ENCODE assay signal across 7 mouse cellular contexts in genomic region chr4:53186573-53186972, GRCm38 (mm10). TPM values are rescaled to one million over a fixed set of nuclear protein-coding genes. Genes with fewer than 3 reads are reported as not detected.
DNase-seq lines count a peak whose midpoint lies in the region; ATAC-seq lines count a peak whose summit lies in the region.

No protein-coding gene starts in this region.

- no peaks in the 10 kb centered on the region for H3K9me3 ChIP-seq in embryonic facial prominence, embryonic 15.5 days (replicated peaks)
- H3K9me3 ChIP-seq in hindbrain, embryonic 15.5 days = no peaks in the 10 kb centered on the region
- no peaks in the 10 kb centered on the region for H3K9me3 ChIP-seq in stomach, embryonic 15.5 days

- no peaks in the 10 kb centered on the region for H3K36me3 ChIP-seq in embryonic facial prominence, embryonic 15.5 days
- H3K36me3 ChIP-seq in hindbrain, embryonic 15.5 days = no peaks in the 10 kb centered on the region
- no peaks in the 10 kb centered on the region for H3K36me3 ChIP-seq in stomach, embryonic 15.5 days

- H3K4me2 ChIP-seq in embryonic facial prominence, embryonic 15.5 days (replicated peaks) = no peak overlapping the region
- no peak overlapping the region for H3K4me2 ChIP-seq in hindbrain, embryonic 15.5 days
- H3K4me2 ChIP-seq in stomach, embryonic 15.5 days = no peak overlapping the region

- WGBS in embryonic facial prominence, embryonic 15.5 days = 56% methylated on average over 4 of the region's 4 CpGs
- WGBS in hindbrain, embryonic 15.5 days = 55% methylated on average over 4 of the region's 4 CpGs
- 54% methylated on average over 4 of the region's 4 CpGs for WGBS in stomach, embryonic 15.5 days

- H3K4me3 ChIP-seq in embryonic facial prominence, embryonic 15.5 days (replicated peaks) = no peak overlapping the region
- no peak overlapping the region for H3K4me3 ChIP-seq in hindbrain, embryonic 15.5 days
- H3K4me3 ChIP-seq in stomach, embryonic 15.5 days (replicated peaks) = no peak overlapping the region

- no peaks in the 10 kb centered on the region for H3K27me3 ChIP-seq in embryonic facial prominence, embryonic 15.5 days
- H3K27me3 ChIP-seq in hindbrain, embryonic 15.5 days = no peaks in the 10 kb centered on the region
- H3K27me3 ChIP-seq in stomach, embryonic 15.5 days (replicated peaks) = no peaks in the 10 kb centered on the region

- H3K27ac ChIP-seq in embryonic facial prominence, embryonic 15.5 days (replicated peaks) = peak overlapping the region; percentile 72
- H3K27ac ChIP-seq in hindbrain, embryonic 15.5 days (replicated peaks) = peak overlapping the region; percentile 64
- H3K27ac ChIP-seq in stomach, embryonic 15.5 days = peak overlapping the region; percentile 58; the same call in 1 of the 2 replicates

- H3K4me1 ChIP-seq in embryonic facial prominence, embryonic 15.5 days = 0 out of 2 replicates have a peak, but pooled peaks cover 4% of the 10 kb centered on the region
- H3K4me1 ChIP-seq in hindbrain, embryonic 15.5 days (replicated peaks) = 0 out of 2 replicates have a peak, but pooled peaks cover 7% of the 10 kb centered on the region
- H3K4me1 ChIP-seq in stomach, embryonic 15.5 days = no peaks in the 10 kb centered on the region

- peak; percentile 4 to 13 for DNase-seq in left cerebral cortex, postnatal 25 days (ENCODE audit: low spot score in 2 of 2)
- DNase-seq in left cerebral cortex, adult 8-10 months (ENCODE audit: low spot score in 2 of 2) = no peak
- DNase-seq in layer of hippocampus, postnatal 25 days (ENCODE audit: extremely low spot score in 1 of 2, low spot score in 1 of 2) = no peak
- no peak for DNase-seq in cerebellum, postnatal 25 days

- no peak overlapping the region for H3K9ac ChIP-seq in embryonic facial prominence, embryonic 15.5 days
- H3K9ac ChIP-seq in hindbrain, embryonic 15.5 days = no peak overlapping the region
- no peak overlapping the region for H3K9ac ChIP-seq in stomach, embryonic 15.5 days

- intact Hi-C loops in left cerebral cortex, postnatal 25 days (cut with DNase I) = no loop called here

- ATAC-seq in embryonic facial prominence, embryonic 15.5 days (ENCODE audit: insufficient number of reproducible peaks, low FRiP score, low TSS enrichment, low read depth) = no peak
- no peak for ATAC-seq in hindbrain, embryonic 15.5 days (ENCODE audit: low FRiP score, low read depth)
- ATAC-seq in stomach, embryonic 15.5 days (ENCODE audit: insufficient read depth, low FRiP score, low read depth) = no peak

RNA-seq across cellular contexts. Expression of gene Abca1, which starts 26.9 kb away (rescaled TPM):
- total RNA-seq in left cerebral cortex, postnatal 25 days (2021) = 10 to 100 TPM; 15.2 to 17.4 TPM
- total RNA-seq in left cerebral cortex, adult 8-10 months (2022) = 10 to 100 TPM; 22.3 to 28.5 (median 23.2) TPM
- 8.2 and 9.2 TPM in 2 replicates for polyA plus RNA-seq in embryonic facial prominence, embryonic 15.5 days (2015; fragmentation: Nextera tagmentation; extraction: Ambion mirVana)
- polyA plus RNA-seq in hindbrain, embryonic 15.5 days (2015; fragmentation: Nextera tagmentation; extraction: Ambion mirVana) = 10.1 and 11.1 TPM in 2 replicates
- 4.8 and 4.9 TPM in 2 replicates for polyA plus RNA-seq in stomach, embryonic 15.5 days (2015; fragmentation: Nextera tagmentation; extraction: Ambion mirVana)
- total RNA-seq in layer of hippocampus, postnatal 25 days (2021) = 10 to 100 TPM; 20.3 to 25.1 TPM

Comparison
In these comparisons a context has a peak if more than half of its experiments do, and no peak if none do; other contexts are left out.
1. DNase-seq: peak in left cerebral cortex, postnatal 25 days (2 of 2); none in left cerebral cortex, adult 8-10 months (0 of 2), layer of hippocampus, postnatal 25 days (0 of 2) and cerebellum, postnatal 25 days (0 of 2).
2. Peak in every context shown above with its lines, with median percentiles within 50 percentile points of each other: H3K27ac ChIP-seq.